Mouse (Mus musculus) neural tube, embryonic 14.5 days (tissue): ENCODE measurements around the gene Ccdc181. TPM values are rescaled to one million over a fixed set of nuclear protein-coding genes. Genes with fewer than 3 reads are reported as not detected.
A peak's percentile ranks its signal among the peaks of the same experiment; 100 is the strongest.

Experiments
- ATAC-seq: fragments of 200-750 bp; cut with Nextera tagmentation; 2 replicates; pipeline ENCODE4 v1.8.0; 2017; ENCODE audit warnings: low read depth, mild to moderate bottlenecking, moderate TSS enrichment, moderate library complexity
- H3K27ac ChIP-seq: fragments of 300-500 bp; sonication (generic); 2 replicates; pipeline ENCODE4 v1.5.1; 2014; ENCODE audit warnings: low read depth, mild to moderate bottlenecking, control low read depth, low read length, moderate library complexity, mixed read lengths
- H3K27me3 ChIP-seq: fragments of 300-500 bp; sonication (generic); 2 replicates; pipeline ENCODE4 v1.6.1; 2014; ENCODE audit warnings: low read length; ENCODE audit not compliant: control insufficient read depth, insufficient read depth
- H3K36me3 ChIP-seq: fragments of 300-500 bp; sonication (generic); 2 replicates; pipeline ENCODE4 v1.6.1; 2014; ENCODE audit warnings: low read length, mixed read lengths; ENCODE audit not compliant: control insufficient read depth, insufficient read depth
- H3K4me1 ChIP-seq: fragments of 300-500 bp; sonication (generic); 2 replicates; pipeline ENCODE4 v1.6.1; 2014; ENCODE audit warnings: low read length; ENCODE audit not compliant: control insufficient read depth, insufficient read depth
- H3K4me2 ChIP-seq: fragments of 300-500 bp; sonication (generic); 2 replicates; pipeline ENCODE4 v1.6.1; 2014; ENCODE audit warnings: mild to moderate bottlenecking, low read depth, low read length, control low read depth
- H3K4me3 ChIP-seq: fragments of 300-500 bp; sonication (generic); 2 replicates; pipeline ENCODE4 v1.5.1; 2014; ENCODE audit warnings: low read depth, low read length, control low read depth, mixed read lengths
- H3K9ac ChIP-seq: fragments of 300-500 bp; sonication (generic); replicated peaks from 2 replicates; pipeline ENCODE4 v1.6.1; 2014; ENCODE audit warnings: low read depth, mild to moderate bottlenecking, control low read depth, low read length, mixed read lengths
- H3K9me3 ChIP-seq: fragments of 300-500 bp; sonication (generic); 2 replicates; pipeline ENCODE4 v1.6.1; 2016; ENCODE audit warnings: low read length; ENCODE audit not compliant: control insufficient read depth
- WGBS: fragments of 180-500 bp; shearing (Covaris S2); extraction: QIAGEN DNeasy Blood & Tissue Kit; methylation state at CpG from one replicate; pipeline ENCODE4 v1.1.7; 2014; 5-methylcytosine and 5-hydroxymethylcytosine counted together
- polyA plus RNA-seq: library from polyadenylated mRNA; unstranded; fragments of >200 nt; fragmentation: Nextera tagmentation; extraction: Ambion mirVana; gene quantifications from 2 replicates; pipeline ENCODE4 v1.2.1, GENCODE M21; 2014

Ccdc181 gene
- polyA plus RNA-seq, 1 experiment from 2014 or later = 24.7 TPM

GRCm38 (mm10) chr1:164320731-164321130, 45.3 kb downstream of the Ccdc181 start:
- no peak overlapping the region for H3K4me2 ChIP-seq
- no peaks in the 10 kb centered on the region for H3K27me3 ChIP-seq
- H3K36me3 ChIP-seq = no peaks in the 10 kb centered on the region
- H3K9me3 ChIP-seq = no peaks in the 10 kb centered on the region
- 75% methylated on average over 5 of the region's 5 CpGs for WGBS
- H3K27ac ChIP-seq = no peak overlapping the region
- no peaks in the 10 kb centered on the region for H3K4me1 ChIP-seq
- no peak overlapping the region for H3K9ac ChIP-seq
- no peak for ATAC-seq
- no peak overlapping the region for H3K4me3 ChIP-seq

GRCm38 (mm10) chr1:164321408-164321807, 46.0 kb downstream of the Ccdc181 start:
- Histone ChIP-seq H3K4me3 (no peak overlapping the region), H3K9ac (no peak overlapping the region), H3K36me3 (no peaks in the 10 kb centered on the region), H3K27me3 (no peaks in the 10 kb centered on the region), H3K4me1 (no peaks in the 10 kb centered on the region), H3K27ac (no peak overlapping the region), H3K9me3 (no peaks in the 10 kb centered on the region), H3K4me2 (no peak overlapping the region)
- no peak for ATAC-seq
- WGBS = 66% methylated on average over 10 of the region's 10 CpGs

- Histone ChIP-seq H3K27me3 (no peaks in the 10 kb centered on the region), H3K9me3 (no peaks in the 10 kb centered on the region)
- 86% methylated on average over 8 of the region's 8 CpGs for WGBS
These were observed 47.7 kb downstream of the Ccdc181 start for GRCm38 (mm10) chr1:164322987-164323650.

GRCm38 (mm10) chr1:164324221-164324620, 48.8 kb downstream of the Ccdc181 start:
- Histone ChIP-seq H3K27ac (no peak overlapping the region), H3K4me3 (no peak overlapping the region), H3K9ac (no peak overlapping the region), H3K4me2 (no peak overlapping the region), H3K36me3 (no peaks in the 10 kb centered on the region), H3K4me1 (no peaks in the 10 kb centered on the region), H3K9me3 (no peaks in the 10 kb centered on the region), H3K27me3 (no peaks in the 10 kb centered on the region)
- WGBS = 89% methylated on average over 4 of the region's 4 CpGs
- ATAC-seq = no peak

More at GRCm38 (mm10) chr1:164322987-164323650, 47.7 kb downstream of the Ccdc181 start:
- no peak overlapping the region for H3K9ac ChIP-seq
- H3K4me1 ChIP-seq = no peaks in the 10 kb centered on the region
- H3K4me2 ChIP-seq = no peak overlapping the region
- no peak for ATAC-seq
- H3K4me3 ChIP-seq = no peak overlapping the region
- no peaks in the 10 kb centered on the region for H3K36me3 ChIP-seq
- H3K27ac ChIP-seq = no peak overlapping the region

- no peak overlapping the region for H3K27ac ChIP-seq
- no peaks in the 10 kb centered on the region for H3K4me1 ChIP-seq
- H3K4me3 ChIP-seq = no peak overlapping the region
- H3K9me3 ChIP-seq = no peaks in the 10 kb centered on the region
- no peak overlapping the region for H3K4me2 ChIP-seq
- H3K27me3 ChIP-seq = no peaks in the 10 kb centered on the region
- no peak overlapping the region for H3K9ac ChIP-seq
- H3K36me3 ChIP-seq = no peaks in the 10 kb centered on the region
- 95% methylated on average over 2 of the region's 2 CpGs for WGBS
- ATAC-seq = no peak
These were observed 49.5 kb downstream of the Ccdc181 start for GRCm38 (mm10) chr1:164324878-164325277.

GRCm38 (mm10) chr1:164326600-164327155, 51.3 kb downstream of the Ccdc181 start:
- 50% methylated on average over 6 of the region's 6 CpGs for WGBS
- H3K4me2 ChIP-seq = no peak overlapping the region
- ATAC-seq = peak; percentile 73; the same call in 1 of the 2 replicates
- no peaks in the 10 kb centered on the region for H3K4me1 ChIP-seq
- no peak overlapping the region for H3K4me3 ChIP-seq
- H3K27me3 ChIP-seq = no peaks in the 10 kb centered on the region
- H3K36me3 ChIP-seq = no peaks in the 10 kb centered on the region
- H3K9ac ChIP-seq = no peak overlapping the region
- no peaks in the 10 kb centered on the region for H3K9me3 ChIP-seq
- H3K27ac ChIP-seq = no peak overlapping the region

GRCm38 (mm10) chr1:164327764-164328163, 52.4 kb downstream of the Ccdc181 start:
- WGBS = 71% methylated on average over 7 of the region's 7 CpGs
- Histone ChIP-seq H3K9ac (no peak overlapping the region), H3K9me3 (no peaks in the 10 kb centered on the region), H3K4me2 (no peak overlapping the region), H3K4me1 (no peaks in the 10 kb centered on the region), H3K36me3 (no peaks in the 10 kb centered on the region), H3K27ac (no peak overlapping the region), H3K4me3 (no peak overlapping the region), H3K27me3 (no peaks in the 10 kb centered on the region)
- 0 out of 2 replicates have a peak, but pooled peaks have one; percentile 21 for ATAC-seq

- 87% methylated on average over 11 of the region's 11 CpGs for WGBS
- ATAC-seq = no peak
- Histone ChIP-seq H3K9me3 (no peaks in the 10 kb centered on the region), H3K4me3 (no peak overlapping the region), H3K27ac (no peak overlapping the region), H3K4me1 (no peaks in the 10 kb centered on the region), H3K27me3 (no peaks in the 10 kb centered on the region), H3K4me2 (no peak overlapping the region), H3K36me3 (no peaks in the 10 kb centered on the region; the same call in 1 of the 2 replicates), H3K9ac (no peak overlapping the region)
These were observed 57.2 kb downstream of the Ccdc181 start for GRCm38 (mm10) chr1:164332559-164332958.

GRCm38 (mm10) chr1:164335435-164335834, 60.0 kb downstream of the Ccdc181 start:
- H3K27me3 ChIP-seq = no peaks in the 10 kb centered on the region
- H3K36me3 ChIP-seq = no peaks in the 10 kb centered on the region; the same call in 1 of the 2 replicates
- H3K4me1 ChIP-seq = no peaks in the 10 kb centered on the region
- 97% methylated on average over 3 of the region's 3 CpGs for WGBS
- ATAC-seq = no peak
- no peak overlapping the region for H3K4me3 ChIP-seq
- H3K4me2 ChIP-seq = no peak overlapping the region
- no peak overlapping the region for H3K9ac ChIP-seq
- no peaks in the 10 kb centered on the region for H3K9me3 ChIP-seq
- no peak overlapping the region for H3K27ac ChIP-seq
